Mouse (Mus musculus) heart, adult 2 months (tissue): ENCODE data around the gene R3hdm1. TPM values are rescaled to one million over a fixed set of nuclear protein-coding genes. Genes with fewer than 3 reads are reported as not detected.
"Not testable (repeated sequence)": the region's sequence is repeated elsewhere in the genome, so short reads cannot be mapped to it uniquely, and the experiment has no call there.

Experiments used
- DNase-seq, 2 experiments: peaks; one replicate each; pipeline ENCODE4 v3.0.0; 2021
- H3K27ac ChIP-seq: fragments of 200-600 bp; 2 replicates; pipeline ENCODE4 v1.8.1; 2022
- H3K27me3 ChIP-seq: fragments of 200-500 bp; 2 replicates; pipeline ENCODE4 v1.6.1; 2012; ENCODE audit warnings: mild to moderate bottlenecking, low read length, inconsistent platforms, mixed read lengths; ENCODE audit not compliant: control insufficient read depth, insufficient read depth
- H3K36me3 ChIP-seq: fragments of 200-500 bp; 2 replicates; pipeline ENCODE4 v1.6.1; 2012; ENCODE audit warnings: low read length, inconsistent platforms; ENCODE audit not compliant: control insufficient read depth, insufficient read depth
- H3K4me1 ChIP-seq: fragments of 200-500 bp; 2 replicates; pipeline ENCODE4 v1.6.1; 2011; ENCODE audit warnings: low read length; ENCODE audit not compliant: control insufficient read depth, insufficient read depth
- H3K4me3 ChIP-seq: fragments of 200-600 bp; 2 replicates; pipeline ENCODE4 v1.8.1; 2022
- H3K79me2 ChIP-seq: fragments of 200-500 bp; replicated peaks from 2 replicates; pipeline ENCODE4 v1.6.1; 2012; ENCODE audit warnings: mild to moderate bottlenecking, inconsistent platforms, low read length, moderate library complexity, mixed read lengths; ENCODE audit not compliant: control insufficient read depth, insufficient read depth
- H3K9ac ChIP-seq: fragments of 200-500 bp; 2 replicates; pipeline ENCODE4 v1.6.1; 2012; ENCODE audit warnings: low read depth, mild to moderate bottlenecking, control low read depth, inconsistent platforms, low read length, mixed read lengths
- CTCF ChIP-seq: fragments of 200-600 bp; IDR thresholded peaks from 2 replicates; pipeline ENCODE4 v1.8.1; 2022; ENCODE audit warnings: antibody characterized with exemption, mild to moderate bottlenecking, moderate library complexity
- EP300 ChIP-seq: fragments of 200-500 bp; IDR thresholded peaks from 2 replicates; pipeline ENCODE4 v1.6.1; 2011; ENCODE audit warnings: low read depth, low read length, control low read depth; ENCODE audit not compliant: insufficient read depth
- POLR2A ChIP-seq: fragments of 200-500 bp; IDR thresholded peaks from 2 replicates; pipeline ENCODE4 v1.6.1; 2011; ENCODE audit warnings: mild to moderate bottlenecking, low read depth, low read length, control low read depth; ENCODE audit not compliant: insufficient read depth
- WGBS: fragments of 180-500 bp; shearing (Covaris S2); methylation state at CpG from one replicate; pipeline ENCODE4 v1.1.7; 2018; 5-methylcytosine and 5-hydroxymethylcytosine counted together
- intact Hi-C: fragments of 180-260 bp; cut with DNase I; formaldehyde crosslinking; loops from one replicate; pipeline ENCODE4 v1.15.1; 2025
- polyA plus RNA-seq: library from polyadenylated mRNA; depleted of rRNA; stranded (reverse); fragments of >200 nt; gene quantifications from 2 replicates; pipeline ENCODE4 v1.2.3, GENCODE M21; 2012
- total RNA-seq, 2 experiments: library from RNA; stranded (reverse); gene quantifications; 2 replicates each; pipeline ENCODE4 v1.2.3; 2021

Gene R3hdm1
- total and polyA plus RNA-seq, 3 experiments, result 33.1 to 54.5 (median 47.8) TPM

DNA sequence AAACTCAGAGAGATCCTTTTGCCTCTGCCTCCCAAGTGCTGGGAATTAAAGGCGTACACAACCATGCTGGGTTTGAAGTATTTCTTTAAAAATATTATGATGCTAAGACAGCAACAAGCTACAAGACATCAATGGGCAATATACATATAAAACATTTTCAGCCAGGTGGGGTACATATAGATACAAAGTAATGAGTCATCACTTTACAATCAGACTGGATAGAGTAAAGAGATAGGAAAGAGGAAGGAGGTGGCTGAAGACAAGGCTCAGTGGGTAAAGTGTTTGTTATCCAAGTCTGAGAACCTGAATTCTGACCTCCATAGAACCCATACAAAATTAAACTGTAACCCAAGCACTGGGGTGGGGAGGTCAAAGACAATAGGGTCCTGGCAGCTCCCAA is 4.8 kb upstream of the R3hdm1 start:
- WGBS, result 100% methylated on average over 1 of the region's 1 CpGs
- no peak for TF ChIP-seq POLR2A
- TF ChIP-seq EP300, result no peak
- no peak for TF ChIP-seq CTCF
- no peak overlapping the region for H3K27ac ChIP-seq
- no peaks in the 10 kb centered on the region for H3K79me2 ChIP-seq
- H3K36me3 ChIP-seq, result no peaks in the 10 kb centered on the region
- no peaks in the 10 kb centered on the region for H3K27me3 ChIP-seq
- no peak for DNase-seq
- no peak overlapping the region for H3K4me3 ChIP-seq
- H3K4me1 ChIP-seq, result no peaks in the 10 kb centered on the region
- intact Hi-C loops, result no loop called here
- no peak overlapping the region for H3K9ac ChIP-seq

DNA sequence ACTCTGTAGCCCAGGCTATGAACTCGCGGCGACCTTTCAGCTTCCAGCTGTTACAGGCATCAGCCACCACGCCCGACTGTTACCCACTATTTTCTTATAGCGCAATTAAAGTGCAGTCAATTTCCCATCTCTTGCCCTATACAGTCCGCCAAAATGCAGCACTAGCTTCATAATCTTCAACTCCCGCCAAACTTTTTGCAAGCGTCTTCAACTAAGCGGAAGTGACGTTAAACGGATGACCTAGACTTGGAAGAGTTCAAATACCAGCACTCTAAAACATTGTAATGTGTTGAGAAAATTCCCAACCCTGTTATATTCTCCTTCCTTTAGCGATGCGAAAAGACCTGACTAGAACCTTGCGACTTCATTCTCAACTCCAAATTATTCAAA is 855 bp upstream of the R3hdm1 start:
- TF ChIP-seq POLR2A (no peak), EP300 (0 out of 2 replicates have a peak, but pooled peaks have one; percentile 4)
- Histone ChIP-seq H3K27me3 (no peaks in the 10 kb centered on the region), H3K79me2 (no peaks in the 10 kb centered on the region; the same call in none of the 2 replicates), H3K4me1 (peaks cover 1% of the 10 kb centered on the region), H3K36me3 (peaks cover 6% of the 10 kb centered on the region), H3K27ac (peak overlapping the region; percentile 89), H3K4me3 (peak overlapping the region; percentile 93), H3K9ac (peak overlapping the region; percentile 23)
- intact Hi-C loops, result loop anchor here (5.0 kb wide), 3 partner anchors 140 to 330 kb away; partner anchors contain the start of genes Ccnt2, Rab3gap1 and Ubxn4
- DNase-seq, result peak; percentile 60 to 65
- under 1% methylated on average over 15 of the region's 15 CpGs for WGBS

DNA sequence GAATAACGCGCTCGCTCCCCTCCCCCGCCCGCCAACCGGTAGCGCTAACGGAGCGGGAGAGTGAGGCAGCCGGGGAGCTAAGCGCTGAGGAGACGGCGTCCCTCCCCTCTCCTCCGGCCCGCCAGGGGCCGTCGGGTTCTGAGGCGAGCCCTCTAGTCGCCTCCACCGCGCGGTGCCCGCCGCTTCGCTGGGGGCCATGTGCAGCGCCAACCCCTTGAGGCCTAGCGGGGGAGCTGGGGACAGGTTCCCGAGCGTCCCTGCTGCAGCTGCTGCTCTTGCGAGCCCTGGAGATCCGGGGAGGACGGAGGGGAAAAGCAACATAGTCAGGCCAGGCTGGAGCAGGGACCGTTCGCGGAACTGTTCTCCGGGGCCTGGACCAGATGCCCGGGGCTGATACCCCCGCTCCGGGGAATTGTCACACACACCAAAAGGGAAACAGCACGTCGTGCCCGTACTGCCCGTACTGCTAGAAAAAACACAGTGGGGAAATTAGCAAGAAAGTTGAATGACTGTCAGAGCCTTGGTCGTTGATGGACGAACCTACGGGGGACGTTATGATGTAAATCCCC is 503 bp downstream of the R3hdm1 start:
- Histone ChIP-seq H3K79me2 (no peaks in the 10 kb centered on the region; the same call in none of the 2 replicates), H3K9ac (peak overlapping the region; percentile 72), H3K4me3 (peak overlapping the region; percentile 93), H3K27me3 (no peaks in the 10 kb centered on the region), H3K4me1 (peaks cover 1% of the 10 kb centered on the region), H3K27ac (peak overlapping the region; percentile 69), H3K36me3 (peaks cover 6% of the 10 kb centered on the region)
- intact Hi-C loops, result loop anchor here (5.0 kb wide), 3 partner anchors 139 to 331 kb away; partner anchors contain the start of genes Ccnt2, Rab3gap1 and Ubxn4
- TF ChIP-seq EP300, result no peak
- peak; percentile 20; the same call in 1 of the 2 replicates for TF ChIP-seq CTCF
- under 1% methylated on average over 43 of the region's 47 CpGs for WGBS
- no peak for DNase-seq

DNA sequence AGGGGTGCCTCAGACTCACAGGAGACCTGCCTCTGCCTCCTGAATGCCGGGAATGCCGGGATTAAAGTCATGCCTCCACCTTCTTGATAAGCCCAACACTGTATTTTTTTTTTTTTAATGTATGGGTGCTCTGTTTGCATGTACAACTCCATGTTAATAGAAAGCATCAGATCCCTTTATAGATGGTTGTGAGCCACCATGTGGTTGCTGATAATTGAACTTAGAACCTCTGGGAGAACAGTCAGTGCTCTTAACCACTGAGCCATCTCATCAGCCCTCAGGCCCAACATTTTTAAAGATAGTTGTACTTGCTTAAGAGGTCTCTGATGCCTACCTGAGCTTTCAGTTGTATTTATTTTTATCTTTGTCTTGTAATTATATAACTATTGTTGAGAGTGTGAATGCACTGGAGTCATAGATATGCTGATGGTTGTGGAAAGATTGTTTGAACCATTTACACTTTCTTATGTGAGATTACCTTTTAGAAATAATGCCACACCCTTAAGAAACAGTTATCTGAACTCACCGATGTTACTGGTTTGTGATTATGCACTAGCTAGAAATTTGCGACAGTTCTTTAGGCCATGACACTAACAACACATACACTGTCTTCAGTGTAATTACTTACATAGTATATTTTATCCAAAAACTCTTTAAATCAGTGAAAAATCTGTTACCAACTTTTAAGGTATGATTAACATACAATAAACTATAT is 18.0 kb downstream of the R3hdm1 start:
- no peak overlapping the region for H3K4me3 ChIP-seq
- no peak for TF ChIP-seq POLR2A
- TF ChIP-seq CTCF, result no peak
- no peak for TF ChIP-seq EP300
- H3K27ac ChIP-seq, result no peak overlapping the region
- intact Hi-C loops, result no loop called here
- WGBS, result 87% methylated on average over 4 of the region's 4 CpGs
- H3K79me2 ChIP-seq, result peaks cover 3% of the 10 kb centered on the region
- H3K9ac ChIP-seq, result no peak overlapping the region
- H3K36me3 ChIP-seq, result no peaks in the 10 kb centered on the region
- no peaks in the 10 kb centered on the region for H3K4me1 ChIP-seq
- no peak for DNase-seq
- H3K27me3 ChIP-seq, result no peaks in the 10 kb centered on the region

DNA sequence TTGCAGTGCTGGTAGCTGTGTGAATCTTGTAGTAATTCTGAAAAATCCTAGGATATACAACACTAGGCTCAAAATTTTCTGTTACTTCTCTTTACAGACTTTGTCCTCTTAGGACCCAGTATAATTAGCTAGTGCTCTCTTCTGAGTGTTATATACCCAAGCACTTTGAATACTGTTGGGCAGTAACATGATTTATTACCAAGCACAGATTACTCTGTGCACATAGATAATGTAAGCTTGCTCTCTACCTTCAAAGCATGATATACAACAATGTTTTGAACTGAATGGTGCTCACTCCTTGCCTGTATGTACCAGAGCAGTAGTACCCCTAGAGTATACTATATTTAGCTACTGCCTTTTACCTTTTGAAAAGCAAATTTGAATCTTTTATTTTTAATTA is 33.1 kb downstream of the R3hdm1 start:
- H3K9ac ChIP-seq, H3K4me1 ChIP-seq, H3K36me3 ChIP-seq, DNase-seq, H3K27ac ChIP-seq, H3K79me2 ChIP-seq, intact Hi-C loops, H3K4me3 ChIP-seq, H3K27me3 ChIP-seq: not testable (repeated sequence)

DNA sequence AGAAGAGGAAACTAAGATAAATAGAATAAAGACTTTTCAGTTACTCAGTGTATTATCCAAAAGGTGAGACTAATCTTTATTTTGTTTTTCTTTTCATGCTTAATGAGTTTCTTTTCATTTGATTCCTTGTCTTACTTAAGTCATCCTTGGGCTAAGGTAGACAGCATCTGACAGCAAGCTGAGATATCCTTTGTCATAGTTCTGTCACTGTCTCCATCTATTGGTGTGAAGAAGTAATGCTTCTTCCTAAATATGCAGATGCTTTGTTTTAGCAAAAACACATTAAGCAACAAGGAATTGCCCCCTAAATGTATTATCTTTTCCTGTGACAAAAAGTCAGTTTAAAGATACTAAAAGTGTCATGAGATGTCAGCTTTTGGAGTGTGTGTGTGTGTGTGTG is 37.9 kb downstream of the R3hdm1 start:
- Histone ChIP-seq H3K27me3 (no peaks in the 10 kb centered on the region), H3K4me3 (no peak overlapping the region), H3K4me1 (no peaks in the 10 kb centered on the region), H3K79me2 (0 out of 2 replicates have a peak, but pooled peaks cover 2% of the 10 kb centered on the region), H3K9ac (no peak overlapping the region), H3K36me3 (no peaks in the 10 kb centered on the region), H3K27ac (no peak overlapping the region)
- no peak for DNase-seq
- peak; percentile 76 for TF ChIP-seq CTCF
- no peak for TF ChIP-seq EP300
- no peak for TF ChIP-seq POLR2A
- intact Hi-C loops, result loop anchor here (2.0 to 10.0 kb wide), 3 partner anchors 206 to 646 kb away; no protein-coding TSS in a partner anchor
